Mouse (Mus musculus) cerebellum, adult 2 months (tissue): Measurements from ENCODE around the gene Arhgap15. TPM values are rescaled to one million over a fixed set of nuclear protein-coding genes. Genes with fewer than 3 reads are reported as not detected.
A peak's percentile ranks its signal among the peaks of the same experiment; 100 is the strongest.

Experiments
- DNase-seq, 2 experiments: peaks; one replicate each; pipeline ENCODE4 v3.0.0; 2021
- H3K27ac ChIP-seq: fragments of 200-500 bp; 2 replicates; pipeline ENCODE4 v1.5.1; 2012; ENCODE audit warnings: low read length, control low read depth, inconsistent platforms; ENCODE audit not compliant: insufficient read depth
- H3K27me3 ChIP-seq: fragments of 200-500 bp; 2 replicates; pipeline ENCODE4 v1.6.1; 2012; ENCODE audit warnings: inconsistent platforms, mild to moderate bottlenecking, low read length, moderate library complexity; ENCODE audit not compliant: control insufficient read depth, insufficient read depth
- H3K4me1 ChIP-seq: fragments of 200-500 bp; 2 replicates; pipeline ENCODE4 v1.6.1; 2011; ENCODE audit warnings: low read length; ENCODE audit not compliant: control insufficient read depth, insufficient read depth
- H3K4me3 ChIP-seq: fragments of 200-500 bp; replicated peaks from 2 replicates; pipeline ENCODE3; 2011; ENCODE audit warnings: mild to moderate bottlenecking, low read depth, low read length, control low read depth; ENCODE audit not compliant: insufficient read depth
- CTCF ChIP-seq: fragments of 200-500 bp; IDR thresholded peaks from 2 replicates; pipeline ENCODE4 v1.5.1; 2011; ENCODE audit warnings: low read depth, mild to moderate bottlenecking, control low read depth, low read length, moderate library complexity, borderline replicate concordance; ENCODE audit not compliant: insufficient read depth
- POLR2A ChIP-seq: fragments of 200-500 bp; IDR thresholded peaks from 2 replicates; pipeline ENCODE4 v1.6.1; 2011; ENCODE audit warnings: low read length, control low read depth, borderline replicate concordance; ENCODE audit not compliant: insufficient read depth
- WGBS: fragments of 180-500 bp; shearing (Covaris S2); methylation state at CpG from one replicate; pipeline ENCODE4 v1.1.7; 2018; 5-methylcytosine and 5-hydroxymethylcytosine counted together
- polyA plus RNA-seq: library from polyadenylated mRNA; depleted of rRNA; stranded (reverse); fragments of >200 nt; gene quantifications from 2 replicates; pipeline ENCODE4 v1.2.3, GENCODE M21; 2012

Arhgap15 gene
- polyA plus RNA-seq, 1 experiment = 2.3 TPM

GRCm38 (mm10) chr2:44068906-44069305 lies 320.3 kb downstream of the Arhgap15 start:
- TF ChIP-seq POLR2A (no peak), CTCF (no peak)
- DNase-seq = peak; percentile 56 to 81
- Histone ChIP-seq H3K27ac (no peak overlapping the region), H3K4me1 (no peaks in the 10 kb centered on the region; the same call in none of the 2 replicates), H3K27me3 (no peaks in the 10 kb centered on the region), H3K4me3 (no peak overlapping the region)
- WGBS = 11% methylated on average over 2 of the region's 2 CpGs

DNA sequence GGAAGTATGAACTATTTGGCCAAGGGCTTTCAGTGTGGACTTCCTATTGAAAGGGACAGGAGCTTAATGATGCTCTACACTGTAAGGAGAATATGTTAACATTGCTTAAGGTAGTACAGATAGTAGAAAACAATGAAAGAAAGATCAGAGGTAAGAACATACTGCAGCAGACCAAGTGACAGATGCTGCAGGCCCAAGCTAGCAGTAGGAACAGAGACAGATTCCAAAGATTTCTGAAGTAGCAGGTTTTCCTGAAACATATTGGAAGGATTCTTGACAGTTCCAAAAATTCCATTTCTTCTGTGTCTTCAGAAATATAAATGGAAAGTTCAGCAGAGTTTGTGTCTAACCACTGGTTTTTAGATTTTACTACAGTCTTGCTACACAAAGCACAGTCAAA lies 327.9 kb downstream of the Arhgap15 start:
- no peaks in the 10 kb centered on the region for H3K4me1 ChIP-seq
- no peaks in the 10 kb centered on the region for H3K27me3 ChIP-seq
- no peak for DNase-seq
- TF ChIP-seq CTCF (no peak), POLR2A (no peak)
- no peak overlapping the region for H3K4me3 ChIP-seq
- H3K27ac ChIP-seq = no peak overlapping the region

DNA sequence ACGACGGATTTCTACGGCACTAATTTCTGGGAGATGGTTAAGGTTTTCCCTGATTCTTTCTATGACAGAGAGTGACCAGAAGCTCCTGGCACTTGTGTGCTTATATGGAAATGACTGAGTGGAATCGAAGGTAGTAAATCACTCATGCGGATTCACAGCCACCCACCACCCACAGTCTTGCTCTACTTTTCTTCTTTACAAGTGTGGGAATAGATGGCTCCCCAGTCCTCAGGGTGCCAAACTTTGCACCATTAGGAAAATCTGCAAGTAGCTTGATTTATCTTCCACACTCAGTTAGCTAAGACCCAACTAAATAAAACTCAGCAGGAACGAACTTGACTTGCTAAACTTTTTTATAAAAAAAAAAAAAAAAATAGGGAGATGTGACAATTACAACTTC lies 331.9 kb downstream of the Arhgap15 start:
- Histone ChIP-seq H3K27me3 (no peaks in the 10 kb centered on the region), H3K4me1 (no peaks in the 10 kb centered on the region), H3K27ac (no peak overlapping the region), H3K4me3 (no peak overlapping the region)
- no peak for TF ChIP-seq POLR2A
- no peak for TF ChIP-seq CTCF
- no peak for DNase-seq
- 84% methylated on average over 6 of the region's 6 CpGs for WGBS

- DNase-seq = no peak
- H3K27ac ChIP-seq = no peak overlapping the region
- WGBS = 75% methylated on average over 4 of the region's 4 CpGs
- no peaks in the 10 kb centered on the region for H3K27me3 ChIP-seq
- TF ChIP-seq POLR2A = no peak
- TF ChIP-seq CTCF = no peak
- no peaks in the 10 kb centered on the region for H3K4me1 ChIP-seq
- no peak overlapping the region for H3K4me3 ChIP-seq
Measured at GRCm38 (mm10) chr2:44081241-44081640, 332.6 kb downstream of the Arhgap15 start.

- H3K27ac ChIP-seq = no peak overlapping the region
- TF ChIP-seq POLR2A (no peak), CTCF (no peak)
- H3K4me3 ChIP-seq = no peak overlapping the region
- H3K4me1 ChIP-seq = no peaks in the 10 kb centered on the region
- DNase-seq = no peak
- no peaks in the 10 kb centered on the region for H3K27me3 ChIP-seq
- 74% methylated on average over 2 of the region's 2 CpGs for WGBS
Measured at GRCm38 (mm10) chr2:44084471-44084870, 335.8 kb downstream of the Arhgap15 start.

DNA sequence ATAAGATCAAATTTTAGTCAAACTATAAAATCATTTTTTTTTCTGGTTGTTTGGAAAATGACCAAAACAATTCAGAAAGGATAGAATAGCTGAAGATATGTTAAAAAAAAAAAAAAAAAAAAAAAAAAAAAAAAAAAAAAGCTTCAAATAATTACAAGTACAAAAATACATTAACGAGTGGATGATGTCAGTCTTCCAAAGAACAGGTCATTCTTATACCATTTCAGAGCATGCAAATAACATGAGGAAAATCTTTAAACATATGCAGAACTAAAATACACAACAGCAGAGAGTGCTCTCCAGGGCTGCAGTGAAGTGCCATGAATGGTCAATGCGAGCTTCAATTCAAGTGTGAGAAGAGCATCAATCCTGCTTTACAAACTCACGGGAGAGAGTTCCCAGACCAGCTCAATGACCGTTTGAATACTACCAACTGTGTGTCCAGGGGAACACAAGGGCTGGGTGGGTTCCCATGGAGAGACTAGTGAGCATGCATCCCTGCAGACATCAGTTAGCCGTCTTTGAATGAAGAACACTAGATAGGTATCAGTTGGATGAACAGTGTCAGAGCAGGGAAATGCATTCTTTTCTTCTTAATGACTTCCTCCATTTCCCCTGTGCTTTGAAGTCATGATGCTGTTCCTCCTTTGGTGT lies 337.9 kb downstream of the Arhgap15 start:
- 36% methylated on average over 5 of the region's 5 CpGs for WGBS
- Histone ChIP-seq H3K4me1 (no peaks in the 10 kb centered on the region), H3K27me3 (no peaks in the 10 kb centered on the region), H3K27ac (no peak overlapping the region), H3K4me3 (no peak overlapping the region)
- no peak for TF ChIP-seq POLR2A
- TF ChIP-seq CTCF = no peak
- no peak for DNase-seq

DNA sequence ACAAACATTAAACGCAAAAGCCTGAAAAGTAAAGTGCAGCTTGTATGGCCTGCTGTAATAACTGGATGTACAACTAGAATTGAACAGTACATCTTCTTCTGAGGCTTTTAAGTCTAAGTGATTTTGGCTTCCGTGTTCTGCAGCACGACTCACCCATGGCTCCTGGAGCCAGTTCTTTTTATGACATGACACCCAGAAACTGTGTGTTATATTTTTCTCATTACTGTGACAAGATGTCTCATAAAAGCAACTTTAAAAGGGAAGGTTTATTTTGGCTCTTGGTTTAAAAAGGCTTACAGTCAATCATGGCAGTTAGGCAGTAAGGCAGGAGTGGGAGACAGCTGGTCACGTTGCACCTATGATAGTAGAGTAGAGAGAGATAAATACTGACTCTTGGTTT lies 349.9 kb downstream of the Arhgap15 start:
- H3K4me1 ChIP-seq = no peaks in the 10 kb centered on the region
- H3K27ac ChIP-seq = no peak overlapping the region
- no peak overlapping the region for H3K4me3 ChIP-seq
- 95% methylated on average over 4 of the region's 4 CpGs for WGBS
- no peak for DNase-seq
- TF ChIP-seq POLR2A (no peak), CTCF (no peak)
- no peaks in the 10 kb centered on the region for H3K27me3 ChIP-seq

DNA sequence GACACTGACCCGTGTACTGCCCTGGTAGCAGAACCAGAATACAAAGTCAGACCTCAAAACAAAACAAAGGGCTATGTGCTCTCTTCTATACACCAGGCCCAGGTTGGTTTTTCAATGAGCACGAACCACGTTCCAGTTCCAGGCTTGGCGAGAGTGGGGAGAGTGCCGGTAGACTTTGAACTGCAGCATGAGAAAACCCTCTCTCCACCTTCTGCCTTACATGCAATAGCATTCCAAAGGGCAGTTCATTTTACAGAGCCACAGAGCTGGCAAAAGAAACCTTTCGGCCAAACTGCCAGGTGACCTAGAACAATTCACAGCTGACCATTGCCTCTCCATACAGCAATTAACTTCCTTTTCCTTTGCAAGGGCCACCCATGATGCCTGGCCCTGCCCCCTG lies 353.7 kb downstream of the Arhgap15 start:
- TF ChIP-seq CTCF = no peak
- TF ChIP-seq POLR2A = no peak
- H3K27me3 ChIP-seq = no peaks in the 10 kb centered on the region; the same call in 1 of the 2 replicates
- no peaks in the 10 kb centered on the region for H3K4me1 ChIP-seq
- H3K4me3 ChIP-seq = no peak overlapping the region
- no peak overlapping the region for H3K27ac ChIP-seq
- DNase-seq = no peak
- 84% methylated on average over 6 of the region's 6 CpGs for WGBS
